Mouse (Mus musculus): ENCODE results near the gene Dennd1b. TPM values are rescaled to one million over a fixed set of nuclear protein-coding genes. Genes with fewer than 3 reads are reported as not detected.

Dennd1b gene
- total RNA-seq (2021) = 10 to 100 TPM; 23.1 to 24.4 TPM
- long read RNA-seq, partial matches to known transcripts = 0 of 1 reads
- long read RNA-seq, other reads (novel, unspliced or antisense) = 1 of 1 reads

DNA sequence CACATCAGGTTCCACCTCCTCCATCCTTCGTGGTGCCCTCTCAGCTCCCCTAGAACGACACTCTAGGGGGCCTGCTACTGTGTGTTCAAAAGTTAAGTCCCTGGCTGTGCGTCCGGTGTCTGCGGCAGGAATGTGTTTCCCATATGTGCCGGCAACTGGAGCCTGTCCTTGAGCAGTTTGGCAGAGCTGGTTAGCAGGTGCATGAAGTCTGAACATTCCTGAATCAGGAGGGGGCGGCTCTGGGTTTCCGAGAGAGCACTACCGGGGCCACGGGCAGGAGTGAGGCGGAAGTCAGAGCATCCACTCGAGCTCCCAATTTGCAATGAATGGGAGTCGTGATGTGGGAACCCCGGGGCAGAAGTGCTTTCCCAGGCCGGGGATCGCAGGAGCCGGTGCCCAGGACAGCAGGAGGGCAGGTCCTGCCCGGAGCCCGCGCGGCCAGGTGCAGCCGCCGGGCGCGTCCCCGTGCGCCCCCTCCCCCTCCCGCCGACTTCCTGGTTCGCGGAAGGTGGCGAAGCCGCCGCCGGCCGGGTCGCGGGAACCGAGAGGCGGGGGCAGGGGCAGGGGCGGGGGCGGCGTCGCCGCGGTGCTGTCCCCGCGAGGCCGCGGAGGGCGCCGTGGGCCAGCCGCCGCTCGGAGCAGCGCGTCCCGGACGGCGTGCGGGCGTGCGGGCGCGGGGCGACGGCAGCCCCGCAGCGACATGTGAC lies at the start of gene Dennd1b:
TSS of gene Dennd1b (plus strand) at position 275 of the 707 bp plus-strand sequence.
- peak; percentile 61 to 74 for DNase-seq (ENCODE audit: low spot score in 2 of 2)

DNA sequence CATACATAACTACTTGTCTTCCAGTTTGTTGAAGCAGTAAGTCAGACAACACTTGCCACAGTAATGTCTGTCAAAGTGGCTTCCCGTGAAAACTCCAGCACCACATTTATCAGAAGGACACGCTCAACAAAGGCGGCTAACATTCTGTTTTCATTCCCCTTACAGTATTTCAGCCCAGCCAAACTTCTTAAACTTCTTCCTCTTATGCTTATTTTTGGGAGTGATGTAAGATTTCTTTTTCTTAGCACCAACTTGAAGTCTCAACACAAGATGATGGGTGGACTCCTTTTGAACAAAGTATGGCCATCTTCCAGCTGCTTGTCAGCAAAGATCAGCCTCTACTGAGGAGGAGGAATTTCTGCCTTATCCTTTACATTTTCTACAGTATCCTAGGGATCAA lies 47.6 kb upstream of the Dennd1b start:
- no peak for DNase-seq (ENCODE audit: low spot score in 2 of 2)

DNA sequence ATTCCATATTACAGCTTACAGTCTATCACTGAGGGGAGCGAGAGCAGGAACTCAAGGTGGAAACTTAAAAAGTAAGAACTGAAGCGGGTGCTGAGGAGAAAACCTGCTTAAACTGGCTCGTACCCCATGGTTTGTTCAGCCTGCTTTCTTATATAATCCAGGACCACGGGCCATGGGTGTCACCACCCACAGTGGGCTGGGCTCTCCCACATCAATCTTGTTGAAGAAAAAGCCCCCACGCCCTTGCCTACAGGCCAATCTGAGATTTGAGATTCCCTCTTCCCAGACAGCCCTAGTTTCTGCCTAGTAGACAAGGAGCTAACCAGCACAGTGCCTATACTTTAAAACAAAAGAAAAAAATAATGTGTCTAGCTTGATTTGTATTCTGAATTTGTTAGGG lies 43.6 kb upstream of the Dennd1b start:
- DNase-seq (ENCODE audit: low spot score in 2 of 2) = no peak

DNA sequence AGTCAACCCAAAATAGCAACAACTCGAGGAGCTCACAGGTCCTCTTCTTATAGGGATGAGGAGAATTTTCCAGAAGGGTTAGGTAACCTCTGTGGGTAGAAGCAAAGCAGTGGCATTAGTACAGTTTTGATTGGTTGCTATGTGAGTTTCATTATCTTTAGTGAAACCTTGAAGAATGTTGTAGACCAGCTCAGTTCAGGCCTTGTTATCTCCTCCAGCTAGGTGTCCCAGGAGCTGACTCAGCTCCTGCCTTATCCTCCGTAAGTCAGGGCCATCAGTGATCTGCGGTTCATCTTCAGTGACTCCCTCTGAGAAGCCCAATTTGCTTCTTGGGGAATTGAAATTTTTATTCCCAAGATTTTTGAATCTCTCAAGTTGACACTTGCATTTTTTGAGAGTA lies 43.2 kb upstream of the Dennd1b start:
- no peak for DNase-seq (ENCODE audit: low spot score in 2 of 2)

DNA sequence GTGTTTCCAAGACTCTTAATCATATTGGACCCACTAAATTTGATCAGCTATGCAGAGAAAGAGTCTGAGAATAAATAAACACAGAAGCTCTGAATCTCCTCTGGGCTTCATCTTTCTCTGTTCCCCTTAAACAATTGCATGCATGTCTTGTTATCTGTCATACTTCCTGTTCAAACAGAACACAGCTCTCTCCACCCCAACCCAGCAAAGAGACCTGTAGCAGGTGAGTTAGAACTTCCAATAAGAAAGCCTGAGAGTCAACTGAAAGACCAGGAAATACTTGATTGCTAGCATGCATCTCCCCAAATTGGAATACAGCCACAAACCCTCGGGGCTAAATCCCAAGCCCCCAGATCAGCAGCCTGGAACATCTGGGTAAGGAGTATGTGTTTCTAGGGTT lies 42.4 kb upstream of the Dennd1b start:
- no peak for DNase-seq (ENCODE audit: low spot score in 2 of 2)

DNA sequence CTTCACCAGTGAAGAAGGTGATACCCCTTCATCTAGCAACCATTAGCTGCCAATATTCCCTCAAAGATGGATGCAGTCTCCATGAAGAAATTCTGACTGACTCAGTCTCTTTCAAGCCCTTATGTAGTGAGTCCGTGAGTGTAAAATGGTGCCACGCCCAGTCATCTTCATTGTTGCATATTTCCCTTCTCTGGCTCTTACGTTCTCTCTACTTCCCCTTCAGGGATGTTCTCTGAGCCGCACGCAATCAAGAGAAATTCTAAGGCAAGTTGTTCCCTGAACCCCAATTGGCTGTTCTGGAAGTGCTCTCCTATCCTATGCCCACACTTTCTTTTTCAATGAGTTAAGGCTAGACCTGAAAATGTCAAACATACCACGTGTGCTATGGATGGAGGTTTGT lies 40.3 kb upstream of the Dennd1b start:
- DNase-seq (ENCODE audit: low spot score in 2 of 2) = no peak

DNA sequence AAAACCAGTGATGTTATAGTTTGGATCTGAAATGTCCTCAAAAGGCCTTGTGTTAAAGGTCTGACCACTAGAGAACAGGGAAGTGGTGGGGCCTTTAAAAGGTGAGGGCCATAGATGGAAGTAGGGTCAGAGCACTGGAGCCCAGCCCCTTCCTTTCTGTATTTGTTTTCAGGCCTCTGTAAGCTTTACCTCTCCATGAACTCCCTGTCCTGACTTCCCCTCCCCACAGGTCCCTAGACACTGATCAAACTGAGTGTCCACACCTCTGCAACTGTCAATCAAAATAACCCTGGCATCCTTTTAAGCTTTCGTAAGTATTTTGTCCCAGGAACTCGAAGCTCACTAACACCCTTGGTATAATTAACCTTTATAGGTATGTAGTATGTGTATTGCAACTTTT lies 39.0 kb upstream of the Dennd1b start:
- DNase-seq (ENCODE audit: low spot score in 2 of 2) = no peak

DNA sequence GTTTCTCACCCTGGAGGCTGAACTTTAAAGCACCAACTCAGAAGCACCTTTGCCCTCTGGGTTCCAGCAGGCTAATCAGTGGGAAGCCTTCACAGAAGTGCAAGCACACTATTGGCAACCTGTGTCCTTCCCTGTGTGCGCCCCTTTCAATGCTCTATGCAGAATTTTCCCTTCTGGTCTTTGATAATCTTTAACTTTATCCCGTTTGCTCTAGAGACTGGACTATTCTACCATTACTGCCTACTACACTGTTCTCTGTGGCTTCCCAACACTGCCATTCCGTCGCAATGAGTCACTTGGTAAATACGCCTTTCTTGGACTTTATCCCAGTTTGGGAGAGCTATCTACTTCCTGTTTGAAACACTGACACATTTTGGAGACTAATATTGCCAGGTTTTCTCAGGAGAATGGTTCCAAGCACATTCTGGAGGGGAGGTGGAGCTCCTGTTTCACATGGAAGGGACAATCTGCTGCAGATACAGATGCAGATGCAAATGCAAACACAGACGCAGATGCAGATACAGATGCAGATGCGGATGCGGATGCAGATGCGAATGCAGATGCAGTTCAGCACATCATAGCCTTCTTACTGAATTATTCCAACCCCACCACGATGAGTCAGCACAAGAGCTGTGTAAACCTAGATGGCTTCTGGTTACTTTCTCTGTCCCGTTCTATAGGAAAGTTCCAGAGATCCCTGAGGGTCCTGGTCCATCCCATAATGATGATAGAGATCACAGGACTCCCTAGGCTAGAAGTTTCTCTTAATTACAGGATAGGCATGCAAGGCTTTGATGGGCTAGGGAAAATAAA lies 34.4 kb upstream of the Dennd1b start:
- DNase-seq (ENCODE audit: low spot score in 2 of 2) = peak; percentile 12 to 20

DNA sequence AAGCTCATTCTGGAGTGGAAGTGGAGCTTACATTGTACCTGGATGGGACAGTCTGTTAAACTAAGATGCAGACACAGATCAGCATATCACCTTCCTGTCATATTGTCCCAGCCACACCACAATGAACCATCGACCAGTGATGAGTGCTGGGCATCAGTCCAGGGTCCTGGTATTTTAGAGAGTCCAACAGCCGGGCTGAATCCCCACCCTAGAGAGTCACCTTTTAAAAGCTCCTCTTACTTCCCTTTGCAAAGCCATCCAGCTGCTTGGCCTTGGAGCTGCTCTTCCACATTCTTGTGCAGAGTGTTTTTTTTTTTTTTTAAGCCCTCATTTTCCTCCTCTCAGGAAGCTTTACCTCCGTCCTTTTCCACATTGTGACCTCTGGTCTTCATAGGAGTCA lies 33.2 kb upstream of the Dennd1b start:
- no peak for DNase-seq (ENCODE audit: low spot score in 2 of 2)

DNA sequence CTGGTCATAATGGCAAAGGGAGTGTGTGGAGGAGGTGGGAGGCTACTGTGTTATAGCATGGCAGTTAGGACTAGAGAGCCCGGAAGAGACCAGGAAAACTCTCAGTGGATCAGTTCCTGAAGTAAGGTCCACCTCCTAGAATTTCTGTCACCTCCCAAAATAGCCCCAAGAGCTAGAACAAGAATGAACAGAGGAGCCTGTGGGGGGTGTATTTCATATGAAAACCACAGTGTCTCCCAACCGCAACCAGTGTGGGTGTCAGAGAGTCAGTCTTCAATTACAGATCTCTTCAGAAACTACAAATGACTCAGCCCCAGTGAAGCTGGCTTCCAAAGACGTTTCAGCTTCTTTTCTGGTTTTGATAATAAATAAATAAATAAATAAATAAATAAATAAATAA lies 32.4 kb upstream of the Dennd1b start:
- DNase-seq (ENCODE audit: low spot score in 2 of 2) = no peak

DNA sequence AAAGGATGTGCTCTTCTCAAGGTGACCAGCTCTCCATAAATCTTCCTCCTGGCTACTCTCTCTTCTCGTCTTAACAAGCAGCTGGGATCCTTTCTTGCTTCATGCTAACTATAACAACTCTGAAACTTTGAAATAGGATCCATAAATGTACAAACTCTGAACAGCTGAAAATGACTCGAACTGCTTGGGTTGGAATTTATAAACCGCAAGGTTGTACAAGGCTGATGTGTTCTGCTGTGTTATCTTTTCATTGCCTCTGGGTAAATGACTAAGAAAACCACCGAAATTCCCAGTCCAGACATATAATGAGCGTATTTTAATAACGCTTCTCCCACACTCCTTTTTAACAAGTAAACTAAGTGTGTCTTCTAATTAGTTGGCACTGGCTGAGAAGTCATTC lies 27.1 kb upstream of the Dennd1b start:
- no peak for DNase-seq (ENCODE audit: low spot score in 2 of 2)

DNA sequence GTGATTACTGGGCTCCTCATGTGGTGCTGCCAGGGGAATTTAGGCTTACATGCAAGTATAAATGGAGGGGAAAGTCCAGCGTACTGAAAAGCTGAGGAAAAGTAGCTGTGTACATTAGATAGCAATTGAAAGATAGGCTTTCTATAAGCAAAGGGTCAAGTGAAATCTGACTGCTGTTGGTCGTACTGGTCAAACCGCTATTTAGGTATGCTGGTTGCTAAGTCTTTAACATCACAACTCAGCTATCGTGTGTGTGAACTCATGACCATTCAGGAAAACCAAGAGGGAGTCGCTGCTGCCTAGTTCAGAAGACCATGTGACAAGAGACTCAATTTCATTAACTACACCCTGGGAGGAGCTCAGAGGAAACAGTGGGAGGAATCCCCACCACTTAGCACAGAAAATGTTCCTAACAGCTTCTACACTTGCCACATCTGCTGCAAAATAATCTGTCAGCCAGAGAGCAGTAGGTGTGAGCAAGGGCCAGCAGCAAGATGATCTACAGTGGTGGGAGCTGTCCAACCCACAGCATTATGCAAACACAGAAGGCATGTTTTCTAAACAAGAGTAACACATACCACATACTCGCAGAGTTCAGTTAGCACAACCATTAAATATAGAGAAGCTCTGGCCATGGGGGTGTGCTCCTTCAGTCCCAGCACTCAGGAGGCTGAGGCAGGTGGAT lies 25.4 kb upstream of the Dennd1b start:
- DNase-seq (ENCODE audit: low spot score in 2 of 2) = no peak

DNA sequence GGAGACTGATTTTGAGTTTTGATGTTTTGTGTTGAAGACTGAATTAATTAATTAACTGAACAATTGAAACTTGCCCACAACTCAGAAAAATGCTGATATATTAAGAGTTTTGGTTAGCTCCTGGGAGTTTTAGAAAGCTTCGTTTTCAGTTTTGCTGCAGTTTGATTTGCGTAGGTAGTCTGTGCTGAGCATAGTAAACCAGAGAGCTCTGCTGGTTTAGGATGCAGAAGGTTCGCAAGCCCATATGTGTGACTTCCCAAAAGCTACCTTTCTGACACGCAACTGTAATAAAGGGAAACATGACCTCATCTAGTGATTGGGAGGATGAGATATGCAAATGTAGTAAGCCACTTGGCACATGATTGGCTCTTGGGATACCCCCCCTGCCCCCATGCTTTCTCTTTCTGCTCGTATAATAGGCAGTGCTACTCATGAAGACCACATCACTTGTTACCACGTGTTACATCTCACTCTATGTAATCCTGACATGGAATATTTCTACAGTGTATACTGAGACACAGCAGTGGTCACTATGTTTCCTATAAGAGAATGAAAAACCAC lies 23.6 kb upstream of the Dennd1b start:
- DNase-seq (ENCODE audit: low spot score in 2 of 2) = no peak

DNA sequence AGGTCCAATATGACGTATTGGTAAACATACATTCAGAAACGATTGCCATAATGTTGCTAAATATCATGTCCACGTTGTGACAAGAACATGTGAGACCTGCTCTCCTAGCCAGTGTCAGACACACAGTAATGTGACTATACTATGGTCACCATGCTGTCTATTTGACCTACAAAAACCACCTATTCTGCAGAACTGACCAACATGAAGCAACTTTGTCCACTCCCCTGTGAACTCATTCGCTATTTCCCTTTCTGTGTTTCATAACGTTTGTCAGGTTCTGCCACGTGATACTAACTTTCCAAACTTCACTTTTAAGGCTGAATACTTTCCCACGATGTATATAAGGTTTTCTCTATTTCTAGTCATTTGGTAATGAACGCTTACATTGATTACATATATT lies 22.8 kb upstream of the Dennd1b start:
- no peak for DNase-seq (ENCODE audit: low spot score in 2 of 2)

DNA sequence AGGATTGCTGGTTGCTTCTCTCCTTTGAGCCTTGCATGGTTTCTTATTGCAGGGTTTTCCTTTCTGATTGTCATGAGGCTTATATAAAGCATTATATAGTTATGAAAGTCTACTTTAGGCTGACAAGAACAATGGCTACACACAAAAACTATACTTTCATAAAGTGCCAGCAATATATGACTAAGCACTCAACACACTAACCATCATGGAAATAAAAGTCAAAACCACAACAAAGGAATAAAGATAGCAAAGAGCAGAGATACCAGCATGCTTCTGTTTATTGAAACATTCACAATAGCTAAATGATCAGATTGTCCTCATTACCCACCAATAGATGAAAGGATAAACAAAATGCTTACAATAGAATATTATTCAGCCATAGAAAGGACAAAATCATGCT lies 11.1 kb upstream of the Dennd1b start:
- no peak for DNase-seq (ENCODE audit: low spot score in 2 of 2)

DNA sequence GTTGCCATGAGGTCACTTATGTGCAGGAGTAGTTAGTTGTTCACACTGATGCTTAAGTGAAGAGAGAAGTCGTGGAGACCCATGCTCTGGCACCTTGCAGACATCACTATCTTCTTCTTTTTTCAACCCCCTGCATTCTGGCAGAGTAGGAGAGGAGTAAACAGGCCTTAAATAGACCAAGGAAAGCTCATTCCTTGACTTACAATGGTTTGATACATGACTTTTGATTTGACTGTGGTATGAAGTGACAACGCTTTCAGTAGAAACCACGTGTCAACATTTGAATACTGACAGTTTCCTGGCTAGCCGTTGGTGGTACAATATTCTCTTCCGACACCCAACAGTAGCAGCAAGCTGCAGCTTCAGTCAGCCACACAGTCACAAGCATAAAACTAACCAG lies 8.3 kb upstream of the Dennd1b start:
- no peak for DNase-seq (ENCODE audit: low spot score in 2 of 2)

DNA sequence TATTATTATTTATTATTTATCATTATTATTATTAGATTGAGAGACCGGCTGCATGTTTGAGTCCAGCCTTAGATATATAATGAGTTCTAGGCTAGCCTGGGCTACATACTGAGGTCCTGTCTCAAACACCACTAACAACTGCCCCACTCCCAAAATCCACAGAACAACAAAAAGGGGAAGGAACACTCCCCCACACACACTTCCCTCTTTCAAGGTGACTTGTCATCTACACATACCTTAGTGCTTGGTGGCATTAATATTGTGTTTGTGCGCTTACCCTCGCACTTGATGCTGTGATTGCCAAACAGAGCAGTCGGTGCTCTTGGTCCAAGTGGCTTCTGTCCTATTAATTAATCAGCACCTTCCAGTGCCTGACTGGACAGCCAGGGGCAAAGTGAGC lies 7.8 kb upstream of the Dennd1b start:
- DNase-seq (ENCODE audit: low spot score in 2 of 2) = no peak

DNA sequence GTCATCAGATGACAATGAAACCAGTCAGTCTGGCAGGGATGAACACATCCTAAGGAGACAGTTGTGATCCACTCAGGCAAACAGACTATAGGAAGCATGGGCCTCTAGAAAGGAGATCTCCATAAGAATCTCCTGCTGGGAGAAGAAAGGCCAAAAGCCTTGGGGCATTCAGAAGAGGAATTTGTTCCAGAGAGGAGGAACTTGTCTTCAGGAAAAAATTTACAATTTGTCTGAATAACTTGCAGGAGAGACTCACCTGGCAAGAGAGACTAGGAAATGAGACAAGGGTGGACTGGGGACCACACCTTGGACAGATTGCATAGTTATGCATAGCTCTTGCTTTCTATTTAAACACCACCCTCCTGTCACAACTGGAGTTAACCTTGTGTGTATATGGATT lies 6.7 kb upstream of the Dennd1b start:
- DNase-seq (ENCODE audit: low spot score in 2 of 2) = no peak

DNA sequence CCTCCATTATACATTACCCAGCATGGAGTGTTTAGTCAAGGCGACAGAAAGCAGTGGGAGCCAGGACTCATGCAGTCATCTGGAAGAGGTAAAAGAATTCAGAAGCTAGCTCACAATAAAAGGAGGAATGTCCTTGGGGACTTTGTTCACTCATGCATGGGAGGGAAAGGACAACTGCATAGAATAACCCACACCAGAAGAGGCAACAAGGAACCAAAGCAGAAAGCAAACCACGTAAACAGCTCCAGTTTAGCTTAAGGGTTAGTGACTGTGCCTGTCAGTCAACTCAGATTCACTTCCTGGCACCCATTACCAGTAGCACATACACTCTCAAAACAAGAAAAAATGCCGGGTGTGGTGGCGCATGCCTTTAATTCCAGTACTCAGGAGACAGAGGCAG lies 6.1 kb upstream of the Dennd1b start:
- DNase-seq (ENCODE audit: low spot score in 2 of 2) = no peak

DNA sequence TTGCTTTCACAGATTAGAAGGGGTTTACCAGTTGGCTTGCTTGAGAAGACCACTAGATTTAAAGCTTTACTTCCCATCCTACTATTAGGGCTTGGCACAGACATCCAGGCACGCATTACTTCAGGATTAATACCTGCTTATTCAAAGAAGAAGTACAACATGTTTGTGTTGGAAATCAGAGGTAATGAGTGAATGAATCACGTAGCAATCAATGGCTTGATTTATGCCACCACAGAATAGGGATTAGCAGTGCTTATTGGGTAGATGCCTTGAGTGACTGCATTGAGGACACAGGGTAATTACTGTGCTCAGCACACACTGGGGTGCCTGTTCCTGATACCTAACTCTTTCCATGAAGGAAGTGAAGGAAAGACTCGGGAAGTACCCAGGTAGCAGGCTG lies 4.4 kb upstream of the Dennd1b start:
- no peak for DNase-seq (ENCODE audit: low spot score in 2 of 2)

DNA sequence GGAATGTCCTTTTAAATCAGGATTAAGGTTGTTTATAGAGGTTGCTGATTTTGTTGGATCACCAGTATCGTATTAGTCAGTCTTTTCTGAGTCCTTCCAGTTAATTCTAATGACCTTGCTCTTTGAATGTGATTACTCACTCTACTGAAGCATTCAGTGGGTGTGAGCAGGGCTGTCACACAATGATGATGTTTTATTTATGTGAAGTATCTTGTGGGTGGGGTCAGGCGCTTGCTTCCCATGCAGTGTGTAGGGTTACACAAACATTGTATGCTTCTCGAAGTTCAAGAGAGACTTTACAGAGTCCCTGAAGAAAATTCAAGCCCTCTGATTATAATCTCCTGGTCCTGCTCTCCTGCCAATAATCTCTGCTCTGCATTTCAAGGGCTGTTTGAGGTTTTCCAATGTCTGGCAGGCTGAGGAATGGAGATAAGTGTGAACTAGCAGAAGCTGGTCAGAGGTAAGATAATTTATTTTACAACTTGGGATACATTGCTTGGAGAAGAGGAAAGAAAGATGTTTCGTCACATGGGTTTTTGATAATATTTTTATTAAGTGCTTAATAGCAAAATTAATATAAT lies 3.2 kb upstream of the Dennd1b start:
- no peak for DNase-seq (ENCODE audit: low spot score in 2 of 2)
